ENCODE assay signal across 8 mouse cellular contexts in genomic region chr9:42108369-42108951, GRCm38 (mm10). TPM values are rescaled to one million over a fixed set of nuclear protein-coding genes. Genes with fewer than 3 reads are reported as not detected.
A peak's percentile ranks its signal among the peaks of the same experiment; 100 is the strongest.
DNase-seq lines count a peak whose midpoint lies in the region; ATAC-seq lines count a peak whose summit lies in the region.

No protein-coding gene starts in this region.

- peaks cover 15% of the 10 kb centered on the region for H3K4me1 ChIP-seq in embryonic facial prominence, embryonic 12.5 days
- peaks cover 22% of the 10 kb centered on the region for H3K4me1 ChIP-seq in embryonic facial prominence, embryonic 10.5 days

- no peak overlapping the region for H3K9ac ChIP-seq in embryonic facial prominence, embryonic 12.5 days

- 50% methylated on average over 6 of the region's 6 CpGs for WGBS in embryonic facial prominence, embryonic 12.5 days
- 59% methylated on average over 6 of the region's 6 CpGs for WGBS in embryonic facial prominence, embryonic 10.5 days

- H3K27ac ChIP-seq in embryonic facial prominence, embryonic 12.5 days, result no peak overlapping the region
- no peak overlapping the region for H3K27ac ChIP-seq in embryonic facial prominence, embryonic 10.5 days (replicated peaks)

- 0 out of 2 replicates have a peak, but pooled peaks have one; percentile 47 for ATAC-seq in embryonic facial prominence, embryonic 12.5 days (ENCODE audit: insufficient number of reproducible peaks, insufficient read depth, low FRiP score, low TSS enrichment)
- no peak for ATAC-seq in megakaryocyte-erythroid progenitor cell, adult 5-6 weeks (replicated peaks; ENCODE audit: low FRiP score, low TSS enrichment, poor library complexity, severe bottlenecking)

- H3K27me3 ChIP-seq in embryonic facial prominence, embryonic 12.5 days, result no peaks in the 10 kb centered on the region
- H3K27me3 ChIP-seq in embryonic facial prominence, embryonic 10.5 days (replicated peaks; ENCODE audit: low read depth, poor library complexity, severe bottlenecking), result no peaks in the 10 kb centered on the region

- no peak overlapping the region for H3K4me3 ChIP-seq in embryonic facial prominence, embryonic 12.5 days
- no peak overlapping the region for H3K4me3 ChIP-seq in embryonic facial prominence, embryonic 10.5 days

- no peak overlapping the region for H3K4me2 ChIP-seq in embryonic facial prominence, embryonic 12.5 days (replicated peaks)

- DNase-seq in embryonic facial prominence, embryonic 10.5 days (ENCODE audit: low spot score), result no peak
- DNase-seq in CD4-positive, CD25-positive, alpha-beta regulatory T cell, adult 2 months (ENCODE audit: low read depth, low spot score), result peak; percentile 76
- DNase-seq in cerebellum, adult 9-11 months, result peak; percentile 86
- peak; percentile 72 for DNase-seq in kidney, postnatal 14 days
- DNase-seq in spleen, postnatal 36 days (ENCODE audit: low spot score in 2 of 2), result peak; percentile 80
- no peak for DNase-seq in liver

- H3K36me3 ChIP-seq in embryonic facial prominence, embryonic 12.5 days, result no peaks in the 10 kb centered on the region
- no peaks in the 10 kb centered on the region for H3K36me3 ChIP-seq in embryonic facial prominence, embryonic 10.5 days (replicated peaks)

- H3K9me3 ChIP-seq in embryonic facial prominence, embryonic 12.5 days, result no peaks in the 10 kb centered on the region
- no peaks in the 10 kb centered on the region for H3K9me3 ChIP-seq in embryonic facial prominence, embryonic 10.5 days

RNA-seq across cellular contexts. Expression of gene Sorl1, which starts 15.6 kb away (rescaled TPM):
- 11.3 and 11.6 TPM in 2 replicates for polyA plus RNA-seq in embryonic facial prominence, embryonic 12.5 days (2016; fragmentation: Nextera tagmentation; extraction: Ambion mirVana)
- polyA plus RNA-seq in embryonic facial prominence, embryonic 10.5 days (2016; fragmentation: Nextera tagmentation; extraction: Ambion mirVana), result 3.9 and 7.0 TPM in 2 replicates
- 1.4 and 1.6 TPM in 2 replicates for total RNA-seq in megakaryocyte-erythroid progenitor cell, adult 5-6 weeks (2014; fragmentation: Nextera tagmentation)
- total RNA-seq in megakaryocyte-erythroid progenitor cell, adult 5-6 weeks (2017), result 1.4 and 1.7 TPM in 2 replicates

Comparison
In these comparisons a context has a peak if more than half of its experiments do, and no peak if none do; other contexts are left out.
1. DNase-seq: peak in CD4-positive, CD25-positive, alpha-beta regulatory T cell, adult 2 months (single experiment), cerebellum, adult 9-11 months (single experiment), kidney, postnatal 14 days (single experiment) and spleen, postnatal 36 days (2 of 2); none in embryonic facial prominence, embryonic 10.5 days (single experiment) and liver (single experiment).